Mouse (Mus musculus): ENCODE measurements around the gene Olfr525.

Olfr525 gene

DNA sequence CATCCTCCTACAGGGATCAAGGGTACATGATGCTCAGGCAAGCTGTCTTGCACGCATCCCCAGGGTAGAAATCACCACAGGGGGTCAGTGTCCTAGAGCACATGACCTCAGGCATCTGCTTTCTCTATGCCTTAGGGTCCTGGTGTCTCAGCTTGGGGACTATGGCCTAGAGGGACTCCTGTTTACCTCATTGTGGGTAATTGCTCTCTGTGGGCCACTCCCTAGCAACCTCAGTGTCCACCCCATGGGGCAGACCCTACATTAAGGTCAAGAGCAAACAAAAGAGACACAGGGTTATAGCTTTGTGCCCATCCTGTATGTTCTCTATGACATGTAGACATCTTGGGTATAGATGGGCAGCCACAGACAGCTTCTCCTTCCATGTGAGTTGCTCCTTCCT, at the start of gene Olfr525:
Gene Olfr525, plus strand, starts transcription at position 301 of the 400 bp plus-strand sequence.
- no peak for DNase-seq (ENCODE audit: low read depth, low spot score)

DNA sequence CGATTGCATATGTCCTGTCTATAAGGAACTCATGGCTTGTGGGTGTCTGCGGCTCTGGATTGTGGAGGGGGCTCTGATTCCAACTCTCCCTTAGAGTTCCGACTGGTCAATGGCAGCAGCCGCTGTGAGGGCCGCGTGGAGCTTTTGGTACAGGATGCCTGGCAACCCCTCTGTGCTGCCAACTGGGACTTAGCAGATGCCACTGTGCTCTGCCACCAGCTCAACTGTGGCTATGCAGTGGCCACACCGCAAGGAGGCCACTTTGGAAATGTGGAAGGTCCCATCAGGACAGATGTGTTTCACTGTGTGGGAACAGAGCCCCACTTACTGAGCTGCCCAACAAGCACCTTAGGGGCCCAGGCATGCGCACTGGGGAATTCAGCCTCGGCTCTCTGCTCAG, 24.9 kb upstream of the Olfr525 start:
- no peak for DNase-seq (ENCODE audit: low read depth, low spot score)

DNA sequence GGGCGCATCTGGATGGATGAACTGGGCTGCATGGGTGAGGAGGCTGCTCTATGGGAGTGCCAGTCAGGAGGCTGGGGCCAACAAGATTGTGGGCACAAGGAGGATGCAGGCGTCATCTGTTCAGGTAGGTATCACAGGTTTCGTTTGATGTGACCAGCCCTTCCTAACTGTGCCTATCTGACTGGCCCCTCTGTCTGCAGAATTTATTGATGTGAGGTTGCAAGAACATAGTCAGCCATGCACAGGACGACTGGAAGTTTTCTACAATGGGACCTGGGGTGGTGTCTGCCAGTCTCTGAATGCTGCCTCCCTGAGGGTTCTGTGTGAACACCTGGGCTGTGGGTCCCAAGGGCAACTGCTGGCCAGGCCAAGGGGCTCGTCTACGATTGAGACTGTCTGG, 23.8 kb upstream of the Olfr525 start:
- no peak for DNase-seq (ENCODE audit: low read depth, low spot score)

DNA sequence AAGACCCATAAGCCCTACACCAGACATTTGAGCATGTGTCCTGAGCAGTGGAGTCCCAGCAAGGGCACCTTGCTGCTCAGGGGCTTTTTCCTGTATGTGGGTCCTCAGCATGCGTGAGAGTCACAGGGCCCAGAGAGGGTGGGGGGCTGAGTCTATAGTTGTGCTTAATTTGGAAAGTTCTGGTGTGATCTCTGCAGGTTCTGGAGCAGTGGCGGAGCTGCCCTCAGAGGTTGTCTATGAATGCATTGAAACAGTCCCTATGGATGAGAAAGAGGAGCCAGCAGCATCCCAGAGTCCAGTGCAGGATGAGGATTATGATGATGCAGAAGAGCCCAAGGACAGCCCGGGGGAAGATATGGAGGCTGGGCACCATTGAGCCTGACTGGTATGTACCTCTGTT, 21.2 kb upstream of the Olfr525 start:
- DNase-seq (ENCODE audit: low read depth, low spot score), result no peak

DNA sequence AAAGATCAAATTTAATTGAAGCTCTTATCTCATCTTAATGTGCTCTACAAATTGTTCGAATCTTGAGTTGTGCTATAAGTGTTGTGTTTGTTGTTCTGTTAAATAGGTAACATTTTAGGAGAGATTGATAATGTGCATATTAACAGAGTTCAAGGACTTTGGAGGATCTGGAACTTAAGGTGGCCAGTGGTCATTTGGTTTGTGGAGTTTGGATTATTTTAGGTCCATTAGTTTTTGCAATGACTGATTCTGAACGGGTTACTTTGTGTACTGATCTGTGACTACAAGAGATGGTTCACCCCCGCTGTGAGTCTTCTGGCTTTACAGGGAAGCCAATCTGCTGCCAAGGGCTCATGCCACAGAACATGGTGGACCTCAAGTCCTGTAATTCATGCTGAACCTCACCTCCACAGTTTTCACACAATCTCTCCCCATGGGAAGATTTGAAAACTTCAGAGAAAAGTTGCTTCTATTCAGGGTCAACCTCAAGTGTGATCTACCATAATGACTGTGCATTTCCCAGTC, 735 bp upstream of the Olfr525 start:
- DNase-seq (ENCODE audit: low read depth, low spot score), result no peak

DNA sequence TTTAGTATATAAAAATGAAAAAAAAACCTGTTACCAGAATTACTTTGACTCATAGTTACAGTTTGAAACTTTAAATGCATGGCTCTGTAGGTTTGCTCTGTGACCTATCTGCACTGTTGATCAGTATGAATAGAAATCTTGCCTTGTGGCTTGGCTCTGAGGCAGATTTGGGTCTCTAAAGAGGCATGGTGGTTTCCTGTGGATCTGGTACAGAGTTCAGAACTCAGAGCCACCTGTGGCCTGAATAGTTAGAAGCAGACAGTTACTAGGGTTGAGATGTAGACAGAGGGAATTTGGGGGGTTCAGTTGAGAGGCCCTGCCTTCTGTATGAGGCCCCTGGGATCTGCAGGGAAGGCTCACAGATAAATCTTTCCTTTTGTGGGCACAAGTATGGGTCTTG, 477 bp downstream of the Olfr525 start:
- no peak for DNase-seq (ENCODE audit: low read depth, low spot score)

DNA sequence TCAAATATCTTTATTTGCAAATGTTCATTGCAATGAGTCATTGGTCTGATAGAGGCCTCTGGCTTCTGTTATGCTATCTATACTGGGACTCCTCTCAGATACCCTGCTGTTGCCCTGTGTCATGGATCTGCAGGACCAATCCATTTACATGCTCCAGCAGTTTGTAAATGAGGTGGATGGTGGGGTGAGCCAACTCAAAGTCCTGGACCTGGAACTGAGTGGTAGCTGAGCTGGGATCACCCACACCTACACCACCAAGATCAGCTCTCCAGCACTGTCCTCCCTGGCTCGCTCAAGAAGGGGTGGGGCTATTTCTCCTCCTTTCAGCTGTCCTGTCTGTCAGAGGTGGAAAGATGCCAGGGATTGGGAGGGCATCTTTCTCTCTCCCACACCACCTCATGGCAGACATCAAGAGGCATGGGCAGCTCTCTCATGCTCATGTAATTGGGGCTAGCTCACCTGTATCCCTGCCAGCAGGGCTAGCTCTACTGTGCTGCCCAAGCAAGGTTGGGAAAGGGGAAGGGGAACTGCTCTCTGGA, 9.2 kb downstream of the Olfr525 start:
- DNase-seq (ENCODE audit: low read depth, low spot score), result no peak

DNA sequence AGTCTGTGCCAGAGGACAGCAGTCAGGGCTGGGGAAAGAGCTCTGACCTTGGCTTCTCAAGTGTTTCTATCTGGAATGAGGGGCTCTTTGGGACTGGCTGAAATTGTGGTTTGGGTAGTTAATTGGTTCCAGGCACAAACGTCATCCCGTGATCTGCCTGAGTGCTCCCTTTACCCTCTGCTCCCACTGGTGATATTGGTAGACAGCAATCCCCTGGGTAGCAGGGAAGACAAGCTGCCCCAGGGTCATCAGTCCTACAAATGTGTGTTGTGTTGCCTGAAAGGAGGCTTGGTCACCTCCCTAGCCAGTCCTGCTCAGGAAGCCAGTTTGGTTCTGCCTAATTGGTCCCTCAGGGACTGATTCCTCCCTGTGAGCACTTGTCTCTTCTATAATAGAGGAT, 13.1 kb downstream of the Olfr525 start, which contains the start of gene Olfr527:
Gene Olfr527, plus strand, starts transcription at position 301 of the 400 bp plus-strand sequence.
- DNase-seq (ENCODE audit: low read depth, low spot score), result no peak

DNA sequence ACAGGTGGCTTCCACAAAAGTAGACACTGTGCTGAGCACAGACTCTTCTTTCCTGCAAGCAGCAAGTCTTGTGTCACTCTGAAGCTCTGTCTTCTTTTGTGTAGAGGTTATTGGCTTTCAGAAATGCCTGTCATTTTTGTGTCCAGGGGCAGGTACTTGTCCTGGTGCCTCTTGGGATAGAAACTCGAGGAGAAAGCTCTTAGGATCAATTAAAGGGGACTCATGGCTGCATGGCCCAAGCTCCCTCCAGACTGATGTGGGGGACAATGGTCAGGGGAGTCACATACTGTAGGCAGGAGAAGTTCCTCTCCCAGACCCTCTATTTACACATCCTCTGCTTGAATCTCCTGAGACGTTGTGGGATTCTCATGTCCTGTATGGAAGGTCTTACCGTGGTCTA, 40.9 kb downstream of the Olfr525 start, which contains the start of gene Olfr60:
Gene Olfr60, minus strand, starts transcription at position 101 of the 400 bp plus-strand sequence.
- DNase-seq (ENCODE audit: low read depth, low spot score), result no peak

DNA sequence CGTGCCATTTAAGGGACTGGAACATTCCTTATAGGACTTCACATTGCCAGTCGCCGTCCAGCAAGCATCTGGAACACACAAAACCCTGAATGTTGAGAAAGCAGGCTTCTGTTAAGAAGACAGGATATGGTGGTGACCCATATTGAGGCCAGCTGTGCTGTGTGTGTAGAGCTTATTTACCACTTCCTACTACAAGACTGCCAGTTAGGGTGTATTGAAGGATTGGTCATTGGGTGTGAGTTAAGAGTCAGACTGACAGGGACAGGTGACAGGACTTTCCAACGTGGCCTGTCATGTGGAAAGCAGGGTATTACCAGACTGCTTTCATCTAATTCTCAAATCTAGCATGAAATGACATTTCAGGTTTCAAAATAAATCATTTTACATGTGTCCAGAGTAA, 53.6 kb downstream of the Olfr525 start:
- DNase-seq (ENCODE audit: low read depth, low spot score), result no peak

DNA sequence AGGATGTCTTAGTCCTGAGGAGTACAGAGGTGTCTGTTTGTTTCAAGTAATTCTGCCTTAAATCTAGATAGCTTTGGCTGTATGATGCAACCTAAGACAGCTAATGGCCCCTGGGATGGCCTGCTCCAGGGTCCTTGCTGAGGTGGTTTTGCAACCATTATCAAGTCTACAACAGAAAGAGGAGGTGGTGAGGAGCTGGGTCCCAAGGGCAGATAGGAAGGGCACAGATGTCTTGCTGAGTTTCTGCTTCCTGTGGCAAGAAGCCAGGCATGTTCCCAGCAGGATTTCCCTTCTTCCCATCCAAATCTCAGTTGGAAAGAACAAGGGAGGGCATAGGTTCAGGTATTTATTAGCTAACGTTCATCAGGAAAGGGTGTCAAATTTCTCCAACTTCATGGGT, 55.6 kb downstream of the Olfr525 start, which contains the start of gene Olfr530:
Gene Olfr530, minus strand, starts transcription at position 101 of the 400 bp plus-strand sequence.
- no peak for DNase-seq (ENCODE audit: low read depth, low spot score)

DNA sequence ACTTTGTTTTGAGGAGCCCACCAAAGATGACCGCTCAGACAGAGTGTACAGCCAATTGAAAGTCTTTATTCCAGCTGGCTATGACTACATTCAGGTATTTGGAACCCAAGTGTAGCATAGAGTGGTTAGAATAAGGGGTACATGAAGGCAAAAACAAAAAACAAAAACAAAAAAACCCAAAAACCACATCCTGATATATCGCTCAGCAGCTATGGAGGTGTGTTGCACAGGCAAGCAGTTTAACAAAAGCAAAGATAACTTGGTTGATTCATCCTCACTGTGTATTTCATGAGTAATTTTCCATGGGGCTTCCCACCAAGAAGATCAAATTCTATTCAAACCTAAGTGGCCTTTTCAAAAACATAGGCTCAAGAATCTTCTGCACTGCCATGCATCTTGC, 56.3 kb downstream of the Olfr525 start:
- DNase-seq (ENCODE audit: low read depth, low spot score), result no peak
